Mouse (Mus musculus) G1E (cell line): Measurements from ENCODE around the gene A630095N17Rik. TPM values are rescaled to one million over a fixed set of nuclear protein-coding genes. Genes with fewer than 3 reads are reported as not detected.
A peak's percentile ranks its signal among the peaks of the same experiment; 100 is the strongest.

Source experiments
- ATAC-seq: 2 replicates; pipeline ENCODE4 v1.8.0; 2016; ENCODE audit warnings: mild to moderate bottlenecking; ENCODE audit not compliant: insufficient number of reproducible peaks, poor library complexity, low FRiP score, severe bottlenecking; ENCODE audit errors: extremely low read depth
- DNase-seq: peaks from one replicate; pipeline ENCODE4 v3.0.0; 2012; ENCODE audit warnings: low spot score
- H3K27me3 ChIP-seq: 2 replicates; pipeline ENCODE4 v1.6.1; 2012; ENCODE audit warnings: mild to moderate bottlenecking, low read length, inconsistent platforms; ENCODE audit not compliant: insufficient read depth
- H3K36me3 ChIP-seq: replicated peaks from 2 replicates; pipeline ENCODE3; 2012; ENCODE audit warnings: mild to moderate bottlenecking, inconsistent platforms
- H3K4me1 ChIP-seq: 2 replicates; pipeline ENCODE4 v1.6.1; 2012; ENCODE audit warnings: low read depth, low read length, inconsistent platforms, mixed read lengths; ENCODE audit not compliant: insufficient read depth
- H3K4me3 ChIP-seq: 2 replicates; pipeline ENCODE4 v1.5.1; 2012; ENCODE audit warnings: low read depth, mild to moderate bottlenecking, inconsistent platforms, low read length, moderate library complexity, mixed read lengths
- H3K9me3 ChIP-seq: replicated peaks from 2 replicates; pipeline ENCODE4 v1.6.1; 2012; ENCODE audit warnings: inconsistent platforms
- CTCF ChIP-seq: IDR thresholded peaks from 2 replicates; pipeline ENCODE4 v1.5.1; 2012; ENCODE audit warnings: low read depth, low read length, inconsistent platforms, mixed read lengths
- GATA1 ChIP-seq: IDR thresholded peaks from 2 replicates; pipeline ENCODE4 v1.6.1; 2012; ENCODE audit warnings: borderline replicate concordance, low read length, inconsistent platforms, mixed read lengths
- GATA2 ChIP-seq: IDR thresholded peaks from 2 replicates; pipeline ENCODE4 v1.6.1; 2012; ENCODE audit warnings: low read depth, low read length, inconsistent platforms, borderline replicate concordance
- POLR2AphosphoS5 ChIP-seq: IDR thresholded peaks from 2 replicates; pipeline ENCODE4 v1.6.1; 2012; ENCODE audit warnings: low read depth, low read length, inconsistent platforms; ENCODE audit not compliant: insufficient replicate concordance
- TAL1 ChIP-seq: conservative IDR thresholded peaks from 2 replicates; pipeline ENCODE4 v1.6.1; 2012; ENCODE audit warnings: low read depth, low read length, inconsistent platforms, mixed read lengths
- polyA plus RNA-seq: library from polyadenylated mRNA; stranded (reverse); fragments of >175 nt; gene quantifications from 2 replicates; pipeline ENCODE4 v1.2.3, GENCODE M21; 2012
- total RNA-seq, 2 experiments: library from RNA; stranded (forward) in 1 of 2; stranded (reverse) in 1 of 2; fragments of 200-1000 nt in 1 of 2; fragments of >200 nt in 1 of 2; fragmentation: Nextera tagmentation in 1 of 2; gene quantifications; 2 replicates each; pipeline ENCODE4 v1.2.3; 2014 to 2017

Gene A630095N17Rik
- total and polyA plus RNA-seq, 3 experiments, result not detected

- ATAC-seq, result peak; percentile 67; the same call in 1 of the 2 replicates
- Histone ChIP-seq H3K4me3 (peak overlapping the region; percentile 63; the same call in 1 of the 2 replicates), H3K9me3 (no peaks in the 10 kb centered on the region), H3K36me3 (no peaks in the 10 kb centered on the region), H3K4me1 (peaks cover 63% of the 10 kb centered on the region), H3K27me3 (peaks cover 6% of the 10 kb centered on the region; the same call in 1 of the 2 replicates)
- no peak for TF ChIP-seq GATA2
- peak; percentile 94 for TF ChIP-seq CTCF
- DNase-seq, result peak; percentile 90
These were observed 19.4 kb upstream of the A630095N17Rik start for GRCm38 (mm10) chr1:75251112-75251970.

- peaks cover 4% of the 10 kb centered on the region; the same call in 1 of the 2 replicates for H3K27me3 ChIP-seq
- H3K4me1 ChIP-seq, result peaks cover 55% of the 10 kb centered on the region
- ATAC-seq, result no peak
These were observed 18.6 kb upstream of the A630095N17Rik start for GRCm38 (mm10) chr1:75250498-75250897.

GRCm38 (mm10) chr1:75248041-75248772 is 16.3 kb upstream of the A630095N17Rik start:
- DNase-seq (no peak), ATAC-seq (no peak)
- Histone ChIP-seq H3K36me3 (peaks cover 20% of the 10 kb centered on the region), H3K9me3 (no peaks in the 10 kb centered on the region), H3K4me3 (no peak overlapping the region), H3K4me1 (peaks cover 49% of the 10 kb centered on the region), H3K27me3 (peaks cover 2% of the 10 kb centered on the region; the same call in 1 of the 2 replicates)
- no peak for TF ChIP-seq TAL1
- TF ChIP-seq CTCF, result no peak
- no peak for TF ChIP-seq GATA2
- no peak for TF ChIP-seq POLR2AphosphoS5
- TF ChIP-seq GATA1, result no peak

More at GRCm38 (mm10) chr1:75250498-75250897, 18.6 kb upstream of the A630095N17Rik start:
- no peak for DNase-seq
- no peak for TF ChIP-seq TAL1
- TF ChIP-seq CTCF, result no peak
- no peak for TF ChIP-seq GATA2
- TF ChIP-seq POLR2AphosphoS5, result no peak
- TF ChIP-seq GATA1, result no peak
- Histone ChIP-seq H3K9me3 (no peaks in the 10 kb centered on the region), H3K4me3 (no peak overlapping the region), H3K36me3 (peaks cover 2% of the 10 kb centered on the region)

- no peak overlapping the region for H3K4me3 ChIP-seq
- ATAC-seq (no peak), DNase-seq (no peak)
- H3K4me1 ChIP-seq, result peaks cover 42% of the 10 kb centered on the region
- H3K36me3 ChIP-seq, result peaks cover 25% of the 10 kb centered on the region
- H3K9me3 ChIP-seq, result no peaks in the 10 kb centered on the region
- TF ChIP-seq TAL1 (no peak), GATA1 (no peak), GATA2 (no peak), CTCF (no peak), POLR2AphosphoS5 (no peak)
- peaks cover 2% of the 10 kb centered on the region; the same call in 1 of the 2 replicates for H3K27me3 ChIP-seq
These were observed 15.4 kb upstream of the A630095N17Rik start for GRCm38 (mm10) chr1:75247071-75247930.

GRCm38 (mm10) chr1:75244836-75245235 is 12.9 kb upstream of the A630095N17Rik start:
- Histone ChIP-seq H3K4me1 (peaks cover 23% of the 10 kb centered on the region), H3K36me3 (peaks cover 39% of the 10 kb centered on the region), H3K4me3 (no peak overlapping the region), H3K27me3 (peaks cover 2% of the 10 kb centered on the region; the same call in 1 of the 2 replicates), H3K9me3 (no peaks in the 10 kb centered on the region)
- ATAC-seq (peak; percentile 87), DNase-seq (peak; percentile 68)
- TF ChIP-seq CTCF, result no peak

- DNase-seq (no peak), ATAC-seq (no peak)
- no peak for TF ChIP-seq GATA2
- TF ChIP-seq TAL1, result no peak
- no peak for TF ChIP-seq GATA1
- TF ChIP-seq POLR2AphosphoS5, result no peak
- TF ChIP-seq CTCF, result no peak
- Histone ChIP-seq H3K4me3 (no peak overlapping the region), H3K27me3 (peaks cover 2% of the 10 kb centered on the region; the same call in 1 of the 2 replicates), H3K4me1 (peaks cover 22% of the 10 kb centered on the region), H3K9me3 (no peaks in the 10 kb centered on the region), H3K36me3 (peaks cover 45% of the 10 kb centered on the region)
These were observed 12.4 kb upstream of the A630095N17Rik start for GRCm38 (mm10) chr1:75244175-75244826.
